In genomic region chr8:103717723-103718122, GRCm38 (mm10) we compare ENCODE assay signal across 26 mouse cellular contexts.
"Had no signal": no experiment of that assay in that cellular context is flagged by ENCODE, and none has a peak within 500 bp of the region (broad histone marks: within the 10 kb centered on the region; RNA-seq: fewer than 3 reads in every experiment).

No protein-coding gene starts in this region.

- ATAC-seq: hindbrain, embryonic 16.5 days; inflammation-experienced regulatory T-cells, adult 6 months; intestine, embryonic 15.5 days; intestine, postnatal 0 days had no signal

- H3K9me3 ChIP-seq: heart, embryonic 10.5 days; heart, embryonic 12.5 days; hindbrain, embryonic 12.5 days; intestine, embryonic 15.5 days; limb, embryonic 10.5 days had no signal

- H3K4me1 ChIP-seq: heart, embryonic 10.5 days; heart, embryonic 12.5 days; hindbrain, embryonic 10.5 days; hindbrain, embryonic 12.5 days; intestine, embryonic 15.5 days; limb, embryonic 10.5 days; limb, embryonic 12.5 days; liver, embryonic 13.5 days had no signal

- H3K4me2 ChIP-seq: heart, embryonic 12.5 days; hindbrain, embryonic 12.5 days; hindbrain, embryonic 14.5 days; intestine, embryonic 15.5 days; limb, embryonic 12.5 days; liver, embryonic 11.5 days; liver, embryonic 13.5 days had no signal

- H3K9ac ChIP-seq: heart, embryonic 12.5 days; hindbrain, embryonic 12.5 days; hindbrain, embryonic 14.5 days; intestine, embryonic 15.5 days; limb, embryonic 12.5 days; liver, embryonic 13.5 days had no signal

- H3K27me3 ChIP-seq: heart, embryonic 12.5 days; hindbrain, embryonic 12.5 days; intestine, embryonic 15.5 days; limb, embryonic 12.5 days; liver, embryonic 13.5 days had no signal

- H3K36me3 ChIP-seq: heart, embryonic 10.5 days; heart, embryonic 12.5 days; hindbrain, embryonic 10.5 days; hindbrain, embryonic 12.5 days; intestine, embryonic 15.5 days; limb, embryonic 10.5 days; limb, embryonic 12.5 days; liver, embryonic 13.5 days had no signal

- DNase-seq: gastrocnemius, adult 2 months; gastrocnemius, postnatal 10 days; gastrocnemius, postnatal 25 days; heart, adult 18-20 months; heart, postnatal 10 days; heart, postnatal 4 days; kidney, adult 18-20 months; kidney, adult 8-10 months; kidney, postnatal 25 days; kidney, postnatal 4 days; liver; liver, embryonic 13.5 days had no signal

- H3K27ac ChIP-seq: gastrocnemius, adult 2 months; heart, embryonic 10.5 days; hindbrain, embryonic 10.5 days; hindbrain, embryonic 12.5 days; hindbrain, embryonic 14.5 days; intestine, embryonic 15.5 days; layer of hippocampus, adult 2 months; left cerebral cortex, adult 2 months; limb, embryonic 10.5 days; limb, embryonic 12.5 days; liver, embryonic 13.5 days had no signal

- H3K4me3 ChIP-seq: gastrocnemius, adult 2 months; heart, embryonic 10.5 days; heart, embryonic 12.5 days; hindbrain, embryonic 10.5 days; hindbrain, embryonic 12.5 days; intestine, embryonic 15.5 days; layer of hippocampus, adult 2 months; left cerebral cortex, adult 2 months; limb, embryonic 10.5 days; limb, embryonic 12.5 days; liver, embryonic 13.5 days had no signal
